Mouse (Mus musculus): ENCODE measurements around the gene Isy1. TPM values are rescaled to one million over a fixed set of nuclear protein-coding genes. Genes with fewer than 3 reads are reported as not detected.
"Not testable (repeated sequence)": the region's sequence is repeated elsewhere in the genome, so short reads cannot be mapped to it uniquely, and the experiment has no call there.

Isy1 gene
- total RNA-seq, 2 experiments from 2014 or later: 28.9 to 33.8 TPM

DNA sequence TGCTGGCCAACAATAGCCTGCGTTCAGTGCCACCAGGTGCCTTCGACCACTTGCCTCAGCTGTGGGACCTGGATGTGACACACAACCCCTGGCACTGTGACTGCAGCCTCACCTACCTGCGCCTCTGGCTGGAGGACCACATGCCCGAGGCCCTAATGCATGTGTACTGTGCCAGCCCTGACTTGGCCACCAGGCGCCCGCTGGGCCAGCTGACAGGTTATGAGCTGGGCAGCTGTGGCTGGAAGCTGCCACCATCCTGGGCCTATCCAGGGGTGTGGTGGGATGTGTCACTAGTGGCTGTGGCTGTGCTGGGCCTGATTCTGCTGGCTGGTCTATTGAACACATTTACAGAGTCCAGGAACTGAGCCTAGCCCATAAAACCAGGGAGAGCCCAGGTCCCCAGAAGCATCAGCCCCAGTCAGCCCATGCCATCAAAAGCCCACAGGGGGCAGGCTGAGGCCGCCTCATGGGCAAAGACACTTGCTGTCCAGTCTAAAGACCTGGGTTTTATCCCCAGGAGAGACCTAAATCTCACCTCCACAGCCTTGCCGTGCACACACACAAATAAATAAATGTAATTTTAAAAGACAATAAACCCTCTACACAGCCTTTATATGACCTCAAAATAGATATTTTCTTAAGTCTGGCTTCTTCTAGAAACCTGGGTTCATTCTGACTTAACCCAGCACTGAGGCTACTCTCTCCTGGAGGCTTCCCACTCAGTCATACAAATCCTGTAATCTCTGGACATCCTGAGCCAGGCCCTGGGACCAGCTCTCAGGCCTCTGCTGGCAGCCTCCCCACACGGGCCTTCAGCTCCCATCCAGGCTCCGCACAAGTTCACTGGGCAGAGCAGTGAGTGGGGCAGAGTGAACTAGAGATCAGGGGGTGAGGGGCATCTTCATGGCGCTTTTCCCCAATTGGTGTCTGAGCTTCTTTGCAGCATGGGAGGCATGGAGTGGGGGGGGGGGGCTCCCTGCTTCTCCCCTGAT is 59.1 kb downstream of the Isy1 start:
- DNase-seq (ENCODE audit: low spot score in 2 of 2): no peak

DNA sequence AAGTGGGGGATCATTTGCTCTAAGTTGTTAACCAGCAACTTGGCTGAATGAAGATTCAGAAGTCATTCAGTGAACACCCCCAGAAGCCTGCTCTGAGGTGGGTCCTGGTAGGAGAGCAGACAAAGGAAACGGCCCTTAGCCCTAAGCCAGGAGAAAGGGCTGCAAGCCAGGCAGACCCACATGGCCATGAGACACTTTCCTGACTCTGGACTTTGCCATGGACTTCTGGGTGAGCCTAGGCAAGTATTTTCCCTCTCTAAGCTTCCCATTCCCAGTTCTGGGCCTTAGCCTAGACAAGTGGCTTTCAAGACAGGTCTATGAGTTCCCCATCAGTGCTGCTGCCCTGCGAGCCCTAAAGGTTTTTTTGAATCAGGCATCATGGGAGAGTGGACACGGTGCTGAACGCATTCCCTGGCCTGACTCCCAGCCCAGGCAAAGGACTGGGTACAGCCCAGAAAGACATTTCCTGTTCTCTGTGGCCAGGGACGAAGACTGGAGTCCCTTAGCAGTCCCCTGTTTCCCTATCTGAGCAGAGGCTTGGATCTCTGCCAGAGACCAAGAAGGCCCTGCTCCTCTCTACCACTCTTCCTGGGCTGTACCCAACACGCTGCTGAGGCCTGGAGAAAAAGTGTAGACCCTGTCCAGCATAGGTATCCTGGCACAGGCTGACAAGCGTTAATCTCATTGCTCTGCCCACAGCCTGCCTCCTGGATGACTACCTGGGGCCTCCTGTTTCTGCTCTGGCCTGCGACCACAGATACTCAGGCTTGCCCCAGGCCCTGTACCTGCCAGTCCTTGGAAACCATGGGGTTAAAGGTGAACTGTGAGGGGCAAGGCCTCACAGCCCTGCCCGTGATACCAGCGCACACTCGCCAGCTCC is 60.1 kb downstream of the Isy1 start:
- no peak for DNase-seq (ENCODE audit: low spot score in 2 of 2)

DNA sequence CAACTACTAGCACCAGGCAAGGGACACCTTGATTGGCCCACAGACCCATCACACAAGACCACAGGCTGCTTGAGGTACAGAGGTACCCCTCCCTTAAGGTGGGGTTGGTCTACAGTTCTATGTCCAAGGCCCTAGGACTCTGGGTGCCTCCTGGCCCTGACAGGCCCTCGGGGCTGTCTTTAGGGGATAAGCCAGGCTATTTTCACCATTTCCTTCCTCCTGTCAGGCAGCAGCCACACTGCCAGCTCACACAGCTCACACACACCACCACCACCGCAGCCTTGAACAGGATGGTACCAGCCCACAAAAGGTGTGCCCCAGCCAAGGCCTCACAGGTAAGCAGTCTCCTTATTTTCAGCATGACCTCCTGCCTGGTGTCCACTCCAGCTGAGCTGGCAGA is 60.8 kb downstream of the Isy1 start, which contains the start of gene Gp9:
TSS of gene Gp9 (plus strand) at position 231 of the 400 bp plus-strand sequence.
- no peak for DNase-seq (ENCODE audit: low spot score in 2 of 2)

DNA sequence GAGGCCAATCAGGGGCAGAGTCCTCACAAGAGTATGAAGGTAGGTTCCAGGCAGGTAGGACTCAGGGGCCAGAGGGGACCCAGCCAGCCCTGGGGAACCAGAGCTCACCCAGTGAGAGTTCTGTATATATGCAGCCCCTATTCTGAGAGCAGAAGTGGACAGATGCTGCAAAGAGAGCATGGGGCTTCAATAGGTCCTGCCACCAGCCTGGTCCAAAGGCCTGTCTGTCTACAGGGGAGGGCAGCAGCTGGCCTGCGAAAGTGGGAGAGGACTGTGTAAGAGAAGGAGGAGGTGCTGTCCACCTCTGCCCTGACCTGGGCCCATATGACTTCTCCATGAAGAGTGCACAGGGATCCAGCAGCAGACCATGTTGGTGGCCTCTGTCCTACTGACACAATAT is 61.9 kb downstream of the Isy1 start:
- no peak for DNase-seq (ENCODE audit: low spot score in 2 of 2)

DNA sequence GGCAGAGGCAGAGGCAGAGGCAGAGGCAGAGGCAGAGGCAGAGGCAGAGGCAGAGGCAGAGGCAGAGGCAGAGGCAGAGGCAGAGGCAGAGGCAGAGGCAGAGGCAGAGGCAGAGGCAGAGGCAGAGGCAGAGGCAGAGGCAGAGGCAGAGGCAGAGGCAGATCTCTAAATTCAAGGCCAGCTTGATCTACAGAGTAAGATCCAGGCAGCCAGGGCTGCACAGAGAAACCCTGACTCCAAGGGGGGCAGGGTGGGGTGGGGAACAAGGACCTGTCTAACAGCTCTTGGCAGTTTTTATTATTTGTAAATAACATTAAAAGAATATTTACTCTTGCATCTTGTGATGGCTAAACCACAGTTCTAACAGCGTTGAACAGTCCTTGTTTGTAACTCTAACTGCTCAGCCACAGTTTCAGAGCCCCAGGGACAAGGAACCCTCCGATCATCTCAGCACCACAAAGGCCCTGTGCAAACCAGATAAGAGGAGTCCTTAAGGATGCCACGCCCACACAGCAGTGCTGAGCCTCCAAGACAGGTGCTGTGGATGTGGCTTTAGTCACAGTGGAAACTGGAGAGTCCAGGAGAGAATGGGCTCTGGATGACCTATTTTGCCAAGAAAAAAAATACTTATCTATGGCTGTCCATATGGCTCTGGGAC is 62.9 kb downstream of the Isy1 start:
- no peak for DNase-seq (ENCODE audit: low spot score in 2 of 2)

DNA sequence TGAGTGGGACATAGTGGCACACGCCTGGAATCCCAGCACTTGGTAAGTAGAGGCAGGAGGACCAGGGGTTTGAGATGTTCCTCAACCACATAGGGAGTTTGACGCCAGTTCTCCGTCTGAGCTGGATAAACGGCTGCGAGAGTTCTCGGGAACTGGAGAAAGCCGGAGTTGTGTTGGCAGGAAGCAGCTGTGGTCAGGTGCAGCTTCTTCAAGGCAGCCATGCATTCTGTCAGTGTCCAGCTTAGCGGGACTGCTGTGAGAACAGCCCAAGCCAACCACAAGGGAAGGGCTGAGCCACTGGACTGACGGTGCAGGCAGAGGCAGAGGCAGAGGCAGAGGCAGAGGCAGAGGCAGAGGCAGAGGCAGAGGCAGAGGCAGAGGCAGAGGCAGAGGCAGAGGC is 63.7 kb downstream of the Isy1 start:
- no peak for DNase-seq (ENCODE audit: low spot score in 2 of 2)

DNA sequence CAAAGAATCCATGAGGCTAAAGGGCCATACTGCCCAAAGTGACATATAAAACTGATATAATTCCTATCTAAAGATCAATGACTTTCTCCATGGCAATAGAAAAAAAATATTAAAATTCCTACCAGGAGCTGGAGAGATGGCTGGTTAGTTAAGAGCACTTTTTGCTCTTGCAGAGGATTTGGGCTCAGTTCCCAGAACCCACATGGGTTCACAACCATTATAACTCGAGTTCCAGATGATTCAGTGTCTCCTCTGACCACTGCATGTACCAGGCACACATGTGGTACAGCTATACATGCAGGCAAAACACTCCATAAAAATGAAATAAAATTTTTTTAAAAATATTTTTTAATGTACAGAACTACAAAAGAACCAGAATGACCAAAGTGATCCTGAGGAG is 64.1 kb downstream of the Isy1 start:
- no peak for DNase-seq (ENCODE audit: low spot score in 2 of 2)

DNA sequence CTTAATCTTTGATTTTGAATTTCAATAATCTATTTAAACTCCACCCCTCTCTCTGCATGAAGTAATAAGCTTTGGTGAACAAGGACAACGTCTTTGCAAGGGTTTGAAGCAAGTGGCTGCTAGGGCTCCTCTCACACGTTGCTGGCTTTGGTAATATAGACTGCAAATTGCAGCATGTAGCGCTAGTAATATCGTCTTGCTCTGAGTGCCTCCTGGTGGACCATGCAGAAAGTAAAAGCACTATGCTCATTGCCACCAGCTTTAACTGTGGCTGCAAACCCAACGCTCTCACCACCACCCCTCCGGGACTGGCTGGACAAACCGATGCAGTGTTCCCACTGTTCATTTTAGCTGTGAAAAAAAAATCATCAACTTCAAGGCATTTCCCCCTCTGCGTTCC is 68.0 kb downstream of the Isy1 start:
- DNase-seq (ENCODE audit: low spot score in 2 of 2): no peak

DNA sequence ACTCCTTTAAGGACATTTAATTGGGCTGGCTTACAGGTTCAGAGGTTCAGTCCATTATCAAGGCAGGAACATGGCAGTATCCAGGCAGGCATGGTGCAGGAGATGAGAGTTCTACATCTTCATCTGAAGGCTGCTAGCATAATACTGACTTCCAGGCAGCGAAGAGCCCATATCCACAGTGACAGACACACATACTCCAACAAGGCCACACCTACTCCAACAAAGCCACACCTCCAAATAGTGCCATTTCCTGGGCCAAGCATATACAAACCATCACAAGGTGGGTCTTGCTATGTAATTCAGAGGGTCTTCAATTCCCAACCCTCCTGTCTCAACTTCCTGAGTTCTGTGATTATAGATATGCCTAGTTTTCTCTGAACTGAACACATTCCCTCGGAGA is 74.3 kb downstream of the Isy1 start:
- DNase-seq (ENCODE audit: low spot score in 2 of 2): not testable (repeated sequence)

Other genes starting within 250 kb of the Isy1 start
- under 1 TPM; 0.48 to 0.55 TPM for gene Prokr1, start 248.1 kb downstream of the Isy1 start, total RNA-seq (2021)
- 1 to 10 TPM; 7.3 to 7.4 TPM for gene Aplf, start 166.6 kb downstream of the Isy1 start, total RNA-seq (2021)
- gene Efcc1, start 107.9 kb downstream of the Isy1 start, total RNA-seq (2021): 1 to 10 TPM; 4.1 to 5.0 TPM
- gene Gp9, start 60.7 kb downstream of the Isy1 start, total RNA-seq (2021): under 1 TPM; 0.39 to 0.60 TPM
- gene Rab43, start 26.6 kb downstream of the Isy1 start, total RNA-seq (2021): 10 to 100 TPM; 17.2 to 21.9 TPM
- 1 to 10 TPM; 2.0 to 3.0 TPM for gene Gm45140, start 3.0 kb downstream of the Isy1 start, total RNA-seq (2021)
- 100 to 1,000 TPM; 231 to 244 TPM for gene Cnbp, start 12.3 kb upstream of the Isy1 start, total RNA-seq (2021)
- gene Copg1, start 49.0 kb upstream of the Isy1 start, total RNA-seq (2021): 100 to 1,000 TPM; 201 to 215 TPM
- gene Hmces, start 75.1 kb upstream of the Isy1 start, total RNA-seq (2021): 10 to 100 TPM; 24.4 to 26.3 TPM
- gene H1fx, start 142.8 kb upstream of the Isy1 start, total RNA-seq (2021): 10 to 100 TPM; 70.0 to 76.0 TPM
- gene Rab7, start 206.5 kb upstream of the Isy1 start, total RNA-seq (2021): 100 to 1,000 TPM; 306 to 313 TPM
- gene Rpn1, start 245.7 kb upstream of the Isy1 start, total RNA-seq (2021): 100 to 1,000 TPM; 143 to 166 TPM

All from layer of hippocampus, postnatal 14 days (tissue).